Mouse (Mus musculus) small intestine, adult 2 months (tissue): ENCODE measurements around the gene Slc1a3.

Experiments used
- CTCF ChIP-seq: fragments of 200-500 bp; IDR thresholded peaks from 2 replicates; pipeline ENCODE4 v1.5.1; 2012; ENCODE audit warnings: low read depth, mild to moderate bottlenecking, control low read depth, inconsistent platforms, low read length, moderate library complexity, mixed read lengths; ENCODE audit not compliant: insufficient replicate concordance, insufficient read length; ENCODE audit errors: extremely low read depth
- POLR2A ChIP-seq: fragments of 200-500 bp; IDR thresholded peaks from 2 replicates; pipeline ENCODE4 v1.6.1; 2012; ENCODE audit warnings: low read depth, mild to moderate bottlenecking, control low read depth, inconsistent platforms, low read length, moderate library complexity

DNA sequence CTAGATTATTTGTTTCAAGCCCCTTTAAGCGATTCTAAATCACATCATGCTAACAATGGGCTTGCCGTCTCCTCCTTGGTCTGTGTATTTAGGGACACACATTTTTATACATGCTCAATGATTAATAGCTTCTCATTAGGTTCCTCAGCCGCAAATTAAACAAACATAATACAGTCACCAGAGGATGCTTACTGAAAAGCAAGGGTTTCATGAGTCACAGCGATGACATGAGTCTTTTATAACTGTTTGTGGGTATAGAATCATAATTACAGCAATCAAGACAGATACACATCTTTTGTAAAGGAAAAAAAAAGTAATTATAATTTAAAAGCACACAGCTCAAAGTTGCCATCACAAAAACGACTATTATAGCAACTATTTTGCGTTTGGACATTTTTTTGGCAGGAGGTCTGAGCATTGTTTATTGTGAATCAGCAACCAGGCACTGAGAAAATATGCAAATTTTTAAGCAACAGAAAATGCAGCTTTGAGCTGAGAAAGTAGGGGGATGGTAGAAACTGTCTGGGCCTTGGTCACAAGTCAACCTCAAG lies 6.5 kb upstream of the Slc1a3 start:
- TF ChIP-seq CTCF (no peak), POLR2A (no peak)
